Mouse (Mus musculus) C2C12 (cell line): ENCODE measurements around the gene Sh3glb2.

Source experiments
- CEBPB ChIP-seq: IDR thresholded peaks from one replicate; pipeline ENCODE4 v1.6.1; 2011; ENCODE audit warnings: low read depth, mild to moderate bottlenecking, control low read depth, moderate library complexity
- FOSL1 ChIP-seq: IDR thresholded peaks from one replicate; pipeline ENCODE4 v1.8.0; 2011; ENCODE audit warnings: mild to moderate bottlenecking, low read length; ENCODE audit not compliant: poor library complexity, insufficient read depth, severe bottlenecking

- TF ChIP-seq FOSL1 = no peak
- no peak for TF ChIP-seq CEBPB
Measured at GRCm38 (mm10) chr2:30384814-30385213, 25.7 kb upstream of the Sh3glb2 start.
